ENCODE assay signal across 20 mouse cellular contexts in the genomic region with DNA sequence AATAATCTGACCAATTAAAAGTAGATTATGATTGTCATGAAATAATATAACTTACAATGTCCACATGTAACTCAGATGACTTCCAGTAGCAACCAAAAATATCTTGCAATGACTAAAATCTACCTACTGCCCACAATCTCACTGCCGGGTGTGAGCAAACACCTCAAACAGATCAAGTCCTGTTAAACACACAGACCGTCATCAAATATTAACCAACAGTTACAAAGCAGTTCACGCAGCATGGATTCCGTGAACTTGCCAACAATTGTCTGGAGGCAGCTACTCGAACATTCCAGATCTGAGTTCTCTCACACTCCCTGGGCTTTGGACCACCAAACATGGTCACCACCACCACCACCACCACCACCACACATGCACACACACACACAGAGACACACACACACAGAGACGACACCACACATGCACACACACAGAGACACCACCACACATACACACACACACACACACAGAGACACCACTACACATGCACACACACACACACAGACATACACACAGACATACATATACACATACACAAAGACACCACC. TPM values are rescaled to one million over a fixed set of nuclear protein-coding genes. Genes with fewer than 3 reads are reported as not detected.
A peak's percentile ranks its signal among the peaks of the same experiment; 100 is the strongest.
DNase-seq lines count a peak whose midpoint lies in the region; ATAC-seq and TF ChIP-seq lines count a peak whose summit lies in the region.
"Had no signal": no experiment of that assay in that cellular context is flagged by ENCODE, and none has a peak within 500 bp of the region (broad histone marks: within the 10 kb centered on the region; RNA-seq: fewer than 3 reads in every experiment).

No protein-coding gene starts in this region.

- WGBS in midbrain, embryonic 10.5 days, result 90% methylated on average over 6 of the region's 6 CpGs
- WGBS in midbrain, postnatal 0 days, result 83% methylated on average over 6 of the region's 6 CpGs
- WGBS in limb, embryonic 11.5 days, result 94% methylated on average over 6 of the region's 6 CpGs
- 59% methylated on average over 6 of the region's 6 CpGs for WGBS in stomach, postnatal 0 days

- H3K27ac ChIP-seq in midbrain, embryonic 10.5 days (replicated peaks), result no peak overlapping the region
- H3K27ac ChIP-seq in midbrain, postnatal 0 days (ENCODE audit: low read depth, low read length), result no peak overlapping the region
- no peak overlapping the region for H3K27ac ChIP-seq in limb, embryonic 11.5 days (replicated peaks; ENCODE audit: low read depth, low read length)
- H3K27ac ChIP-seq in stomach, postnatal 0 days (replicated peaks), result no peak overlapping the region
- H3K27ac ChIP-seq: embryonic facial prominence, embryonic 12.5 days; forebrain, embryonic 15.5 days; heart, embryonic 15.5 days; hindbrain, embryonic 10.5 days; midbrain, embryonic 13.5 days had no signal

- no peaks in the 10 kb centered on the region for H3K9me3 ChIP-seq in midbrain, embryonic 10.5 days (replicated peaks)
- H3K9me3 ChIP-seq in midbrain, postnatal 0 days (ENCODE audit: low read length), result no peaks in the 10 kb centered on the region
- no peaks in the 10 kb centered on the region for H3K9me3 ChIP-seq in limb, embryonic 11.5 days (ENCODE audit: control insufficient read depth, low read length)
- H3K9me3 ChIP-seq in stomach, postnatal 0 days (ENCODE audit: control insufficient read depth, low read length), result no peaks in the 10 kb centered on the region
- H3K9me3 ChIP-seq: embryonic facial prominence, embryonic 12.5 days; forebrain, embryonic 15.5 days; heart, embryonic 15.5 days; hindbrain, embryonic 10.5 days; midbrain, embryonic 13.5 days had no signal

- H3K4me3 ChIP-seq in midbrain, embryonic 10.5 days, result no peak overlapping the region
- H3K4me3 ChIP-seq in midbrain, postnatal 0 days (ENCODE audit: low read depth, low read length), result no peak overlapping the region
- H3K4me3 ChIP-seq in limb, embryonic 11.5 days (ENCODE audit: low read depth, low read length), result no peak overlapping the region
- no peak overlapping the region for H3K4me3 ChIP-seq in stomach, postnatal 0 days (ENCODE audit: low read depth, low read length)
- H3K4me3 ChIP-seq: embryonic facial prominence, embryonic 12.5 days; forebrain, embryonic 15.5 days; heart, embryonic 15.5 days; hindbrain, embryonic 10.5 days; midbrain, embryonic 13.5 days had no signal

- no peak for ATAC-seq in midbrain, postnatal 0 days (ENCODE audit: low FRiP score)
- no peak for ATAC-seq in limb, embryonic 11.5 days (ENCODE audit: insufficient number of reproducible peaks, low FRiP score, low TSS enrichment, low read depth)
- ATAC-seq in stomach, postnatal 0 days (ENCODE audit: low FRiP score, low TSS enrichment), result peak; percentile 79
- ATAC-seq: forebrain, embryonic 15.5 days; midbrain, embryonic 13.5 days had no signal

- H3K36me3 ChIP-seq in midbrain, embryonic 10.5 days, result no peaks in the 10 kb centered on the region
- H3K36me3 ChIP-seq in midbrain, postnatal 0 days (ENCODE audit: insufficient read depth, low read length), result no peaks in the 10 kb centered on the region
- H3K36me3 ChIP-seq in limb, embryonic 11.5 days (ENCODE audit: control insufficient read depth, insufficient read depth, low read length), result no peaks in the 10 kb centered on the region
- no peaks in the 10 kb centered on the region for H3K36me3 ChIP-seq in stomach, postnatal 0 days (ENCODE audit: control insufficient read depth, insufficient read depth, low read length)
- H3K36me3 ChIP-seq: embryonic facial prominence, embryonic 12.5 days; forebrain, embryonic 15.5 days; heart, embryonic 15.5 days; hindbrain, embryonic 10.5 days had no signal

- H3K9ac ChIP-seq in midbrain, postnatal 0 days (replicated peaks; ENCODE audit: low read length, poor library complexity, severe bottlenecking), result no peak overlapping the region
- H3K9ac ChIP-seq in limb, embryonic 11.5 days (ENCODE audit: low read length), result no peak overlapping the region
- H3K9ac ChIP-seq in stomach, postnatal 0 days (ENCODE audit: low read length), result no peak overlapping the region
- H3K9ac ChIP-seq: embryonic facial prominence, embryonic 12.5 days; forebrain, embryonic 15.5 days; heart, embryonic 15.5 days; midbrain, embryonic 13.5 days had no signal

- peak; percentile 26 to 42 for DNase-seq in kidney, postnatal 36 days
- no peak for DNase-seq in kidney, adult 18-20 months
- peak; percentile 5 for DNase-seq in midbrain, embryonic 10.5 days (ENCODE audit: low spot score)
- no peak for DNase-seq in midbrain, postnatal 0 days (ENCODE audit: low spot score)
- DNase-seq in limb, embryonic 11.5 days (ENCODE audit: low spot score), result peak; percentile 18
- DNase-seq in stomach, postnatal 0 days (ENCODE audit: low spot score), result peak; percentile 52
- no peak for DNase-seq in thymus, postnatal 10 days (ENCODE audit: low spot score in 2 of 2)
- DNase-seq: cerebellum, adult 8-10 months; layer of hippocampus, postnatal 36 days; retina, postnatal 1 day; right cerebral cortex, postnatal 4 days; thymus, postnatal 14 days had no signal

- TF ChIP-seq EP300 in stomach, postnatal 0 days (optimal IDR thresholded peaks at IDR 0.05), result no peak

- H3K4me2 ChIP-seq in midbrain, postnatal 0 days (ENCODE audit: low read depth, low read length, poor library complexity, severe bottlenecking), result no peak overlapping the region
- no peak overlapping the region for H3K4me2 ChIP-seq in limb, embryonic 11.5 days (ENCODE audit: low read depth, severe bottlenecking)
- no peak overlapping the region for H3K4me2 ChIP-seq in stomach, postnatal 0 days (replicated peaks; ENCODE audit: low read depth)
- H3K4me2 ChIP-seq: embryonic facial prominence, embryonic 12.5 days; forebrain, embryonic 15.5 days; heart, embryonic 15.5 days; midbrain, embryonic 13.5 days had no signal

- TF ChIP-seq CTCF in midbrain, postnatal 0 days (IDR thresholded peaks at IDR 0.05), result no peak
- TF ChIP-seq CTCF in stomach, postnatal 0 days (IDR thresholded peaks at IDR 0.05; ENCODE audit: low read depth), result no peak

- no peaks in the 10 kb centered on the region for H3K4me1 ChIP-seq in midbrain, embryonic 10.5 days
- H3K4me1 ChIP-seq in midbrain, postnatal 0 days (ENCODE audit: insufficient read depth, low read length), result no peaks in the 10 kb centered on the region
- no peaks in the 10 kb centered on the region for H3K4me1 ChIP-seq in limb, embryonic 11.5 days (ENCODE audit: control insufficient read depth, insufficient read depth, low read length)
- H3K4me1 ChIP-seq in stomach, postnatal 0 days (replicated peaks; ENCODE audit: control insufficient read depth, insufficient read depth), result no peaks in the 10 kb centered on the region
- H3K4me1 ChIP-seq: embryonic facial prominence, embryonic 12.5 days; forebrain, embryonic 15.5 days; heart, embryonic 15.5 days; hindbrain, embryonic 10.5 days; midbrain, embryonic 13.5 days had no signal

- no peaks in the 10 kb centered on the region for H3K27me3 ChIP-seq in midbrain, embryonic 10.5 days (ENCODE audit: low read depth, poor library complexity, severe bottlenecking)
- no peaks in the 10 kb centered on the region for H3K27me3 ChIP-seq in midbrain, postnatal 0 days (ENCODE audit: insufficient read depth, low read length)
- H3K27me3 ChIP-seq in limb, embryonic 11.5 days (ENCODE audit: control insufficient read depth, insufficient read depth, low read length), result no peaks in the 10 kb centered on the region
- H3K27me3 ChIP-seq in stomach, postnatal 0 days (ENCODE audit: control insufficient read depth, insufficient read depth, low read length), result no peaks in the 10 kb centered on the region
- H3K27me3 ChIP-seq: embryonic facial prominence, embryonic 12.5 days; forebrain, embryonic 15.5 days; heart, embryonic 15.5 days; midbrain, embryonic 13.5 days had no signal

RNA-seq across cellular contexts. Expression of gene Tmem171, which starts 20.9 kb away (rescaled TPM):
- not detected in 2 replicates for polyA plus RNA-seq in midbrain, embryonic 10.5 days (2016; fragmentation: Nextera tagmentation; extraction: Ambion mirVana)
- total RNA-seq in midbrain, postnatal 0 days (2014; rRNA removed), result not detected in 2 replicates
- polyA plus RNA-seq in midbrain, postnatal 0 days (2015; fragmentation: Nextera tagmentation; extraction: Ambion mirVana), result 0.15 TPM in 1 of 2 replicates, not detected in the other
- not detected in 2 replicates for polyA plus RNA-seq in limb, embryonic 11.5 days (2014; fragmentation: Nextera tagmentation; extraction: Ambion mirVana)
- 27.4 and 29.6 TPM in 2 replicates for polyA plus RNA-seq in stomach, postnatal 0 days (2015; fragmentation: Nextera tagmentation; extraction: Ambion mirVana)
- total RNA-seq: ES-E14; left cerebral cortex, postnatal 25 days; neutrophil, adult 5-6 weeks had no signal
- polyA plus RNA-seq: embryonic facial prominence, embryonic 12.5 days; forebrain, embryonic 15.5 days; hindbrain, embryonic 10.5 days; midbrain, embryonic 13.5 days had no signal

Comparison
In these comparisons a context has a peak if more than half of its experiments do, and no peak if none do; other contexts are left out.
1. DNase-seq: peak in kidney, postnatal 36 days (2 of 2), midbrain, embryonic 10.5 days (single experiment), limb, embryonic 11.5 days (single experiment) and stomach, postnatal 0 days (single experiment); none in kidney, adult 18-20 months (single experiment), midbrain, postnatal 0 days (single experiment) and thymus, postnatal 10 days (0 of 2).
2. RNA of gene Tmem171, which starts 20.9 kb away (polyA plus RNA-seq): 27.4 to 29.6 TPM in stomach, postnatal 0 days; 0.15 TPM in midbrain, postnatal 0 days, not detected in limb, embryonic 11.5 days and not detected in midbrain, embryonic 10.5 days; every median in the first group is over 10 times any median in the second.